Mouse (Mus musculus): ENCODE measurements around the gene D2hgdh.
"Not testable (repeated sequence)": the region's sequence is repeated elsewhere in the genome, so short reads cannot be mapped to it uniquely, and the experiment has no call there.

The D2hgdh gene

DNA sequence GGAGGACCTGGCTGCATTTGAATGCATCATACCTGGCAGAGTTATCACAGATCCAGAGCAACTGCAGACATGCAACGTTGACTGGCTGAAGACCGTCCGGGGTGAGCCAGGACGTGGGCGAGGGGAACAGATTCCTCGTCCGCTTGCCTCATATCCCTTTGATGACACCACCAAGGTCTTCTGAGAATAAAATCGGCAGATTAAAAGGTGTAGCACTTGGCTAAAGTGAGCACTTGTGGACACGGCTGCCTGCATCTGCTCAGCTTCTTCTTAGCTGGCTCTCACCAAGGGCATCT is 1.8 kb downstream of the D2hgdh start:
- no peak for DNase-seq (ENCODE audit: low read depth)

GRCm38 (mm10) chr1:93832754-93833360 is 8.1 kb downstream of the D2hgdh start:
- DNase-seq (ENCODE audit: low read depth), result not testable (repeated sequence)

GRCm38 (mm10) chr1:93834671-93835150 is 10.0 kb downstream of the D2hgdh start:
- DNase-seq (ENCODE audit: low read depth), result no peak

- no peak for DNase-seq (ENCODE audit: low read depth)
Observed at GRCm38 (mm10) chr1:93835211-93835610, 10.5 kb downstream of the D2hgdh start.

- no peak for DNase-seq (ENCODE audit: low read depth)
Observed at GRCm38 (mm10) chr1:93835876-93836531, 11.3 kb downstream of the D2hgdh start.

GRCm38 (mm10) chr1:93836532-93836913 is 11.8 kb downstream of the D2hgdh start:
- DNase-seq (ENCODE audit: low read depth), result no peak

DNA sequence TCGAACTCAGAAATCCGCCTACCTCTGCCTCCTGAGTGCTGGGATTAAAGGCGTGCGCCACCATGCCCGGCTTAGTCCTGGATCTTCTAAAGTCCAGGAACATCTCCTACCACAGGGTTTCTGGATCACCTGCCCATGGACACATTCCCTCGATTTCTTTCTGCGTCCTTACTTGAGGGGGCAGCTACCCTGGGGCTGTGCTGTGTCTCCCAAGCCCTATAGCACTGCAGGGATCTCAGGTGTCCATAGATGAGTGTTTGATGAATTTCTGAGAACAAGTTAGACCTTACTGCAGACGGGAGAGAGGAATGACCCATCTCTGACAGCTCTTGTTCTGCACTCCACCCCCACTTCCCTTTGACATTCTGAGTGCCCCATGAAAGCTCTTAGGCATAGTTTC is 12.6 kb downstream of the D2hgdh start:
- no peak for DNase-seq (ENCODE audit: low read depth)

- not testable (repeated sequence) for DNase-seq (ENCODE audit: low read depth)
Observed at GRCm38 (mm10) chr1:93838569-93838968, 13.9 kb downstream of the D2hgdh start.

- not testable (repeated sequence) for DNase-seq (ENCODE audit: low read depth)
Observed at GRCm38 (mm10) chr1:93845766-93846366, 21.2 kb downstream of the D2hgdh start.

DNA sequence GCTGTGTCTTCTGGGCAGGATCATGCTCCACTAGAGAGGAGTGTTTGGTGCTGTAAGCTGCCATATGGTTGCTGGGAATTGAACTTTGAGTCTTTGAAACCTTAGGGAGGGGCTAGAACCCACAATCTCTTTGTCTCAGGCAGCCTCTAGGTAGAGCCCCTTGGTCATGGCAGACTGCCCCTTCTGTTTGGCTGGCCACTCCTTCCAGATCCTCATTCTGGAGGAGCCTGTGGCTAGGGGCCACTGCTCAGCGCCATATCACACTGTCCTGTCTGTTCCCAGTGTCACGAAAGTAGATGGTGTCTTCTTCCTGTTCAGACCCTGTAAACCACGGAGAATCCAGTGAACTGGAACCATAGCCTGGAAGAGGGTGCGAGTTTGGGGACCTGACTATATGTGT is 31.1 kb downstream of the D2hgdh start:
- DNase-seq (ENCODE audit: low read depth), result not testable (repeated sequence)

DNA sequence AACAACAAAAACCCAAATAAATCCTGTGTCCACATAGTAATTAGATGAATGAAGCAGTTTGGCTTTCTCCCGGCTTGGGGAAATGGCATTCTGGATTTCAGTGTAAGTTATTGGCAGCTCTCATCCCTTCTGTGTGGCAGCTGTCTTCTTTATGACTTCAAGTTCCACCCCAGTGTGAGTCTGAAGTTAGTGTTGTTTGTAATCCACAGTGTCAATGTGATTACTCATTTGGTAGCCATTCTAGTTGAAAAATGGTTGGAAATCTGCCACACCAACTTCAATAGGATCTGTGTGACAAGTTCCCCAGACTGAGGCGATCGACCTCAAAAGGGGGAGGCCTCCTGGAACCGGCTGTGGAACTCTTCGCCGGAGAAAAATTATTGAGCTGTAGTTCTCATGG is 32.7 kb downstream of the D2hgdh start:
- no peak for DNase-seq (ENCODE audit: low read depth)

GRCm38 (mm10) chr1:93857991-93858390 is 33.3 kb downstream of the D2hgdh start:
- DNase-seq (ENCODE audit: low read depth), result no peak

DNA sequence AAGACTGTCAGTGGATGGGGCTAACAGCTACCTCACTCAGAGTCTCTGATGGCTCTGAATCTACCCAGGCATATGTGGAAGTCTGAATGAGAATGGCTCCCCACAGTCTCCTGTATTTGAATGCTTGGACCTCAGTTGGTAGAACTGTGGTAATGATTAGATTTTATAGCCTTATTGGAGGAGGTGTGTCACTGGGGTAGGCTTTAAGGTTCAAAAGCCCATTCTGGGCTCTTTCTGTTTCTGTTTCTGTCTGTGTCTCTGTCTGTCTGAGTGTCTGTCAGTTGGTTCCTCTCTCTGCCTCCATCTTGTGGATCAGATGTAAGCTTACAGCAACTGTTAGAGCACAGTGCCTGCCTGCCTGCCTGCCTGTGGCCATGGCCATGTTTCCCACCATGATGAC is 34.9 kb downstream of the D2hgdh start:
- no peak for DNase-seq (ENCODE audit: low read depth)

DNA sequence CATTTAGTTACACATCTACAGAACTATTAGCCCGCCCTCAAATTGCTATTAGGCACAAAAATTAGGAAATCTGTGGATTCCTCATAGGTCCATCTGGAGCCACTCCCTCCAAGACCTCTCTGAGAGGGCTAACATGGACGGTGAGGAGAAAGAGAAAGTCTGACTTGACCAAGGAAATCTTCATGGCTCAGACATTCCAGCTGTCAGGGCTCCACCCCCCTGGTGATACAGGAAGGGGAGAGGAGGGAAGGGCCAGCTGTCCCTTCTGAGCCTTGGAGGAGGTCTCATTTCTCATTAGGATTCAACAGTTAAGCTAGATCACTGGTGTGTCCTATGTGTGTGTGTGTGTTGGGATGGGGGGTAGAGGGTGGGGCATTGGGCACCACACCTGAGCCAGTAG is 36.3 kb downstream of the D2hgdh start, which contains the start of gene Gal3st2:
Gene Gal3st2, plus strand, starts transcription at position 259 of the 400 bp plus-strand sequence.
- DNase-seq (ENCODE audit: low read depth), result not testable (repeated sequence)

DNA sequence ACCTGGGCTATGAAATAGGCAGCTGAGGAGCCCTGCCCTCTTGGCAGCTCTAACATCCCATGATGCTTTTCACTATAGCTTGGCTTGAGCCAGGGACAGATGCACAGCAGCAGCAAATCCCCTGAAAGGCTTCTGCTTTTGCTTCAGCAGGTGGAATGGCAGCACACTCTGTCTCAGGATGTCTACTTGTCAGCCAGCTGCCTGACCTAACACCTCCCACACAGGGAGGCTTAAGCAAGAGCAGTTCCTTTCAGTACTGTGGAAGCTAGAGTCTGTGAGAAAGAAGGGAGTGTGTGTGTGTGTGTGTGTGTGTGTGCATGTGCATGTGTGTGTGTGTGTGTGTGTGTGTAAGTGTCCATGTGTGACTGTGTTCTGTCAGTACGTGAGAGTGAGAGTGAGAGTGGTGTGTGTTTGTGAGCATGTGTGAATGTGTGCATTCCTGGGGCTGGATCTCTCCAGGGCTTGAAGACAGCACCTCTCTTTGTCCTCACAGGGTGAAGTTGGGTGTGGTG is 46.9 kb downstream of the D2hgdh start:
- DNase-seq (ENCODE audit: low read depth), result not testable (repeated sequence)

GRCm38 (mm10) chr1:93874405-93874804 is 49.7 kb downstream of the D2hgdh start:
- not testable (repeated sequence) for DNase-seq (ENCODE audit: low read depth)

- DNase-seq (ENCODE audit: low read depth), result not testable (repeated sequence)
Observed at GRCm38 (mm10) chr1:93881778-93882177, 57.1 kb downstream of the D2hgdh start.

- not testable (repeated sequence) for DNase-seq (ENCODE audit: low read depth)
Observed at GRCm38 (mm10) chr1:93890936-93891335, 66.2 kb downstream of the D2hgdh start.

DNA sequence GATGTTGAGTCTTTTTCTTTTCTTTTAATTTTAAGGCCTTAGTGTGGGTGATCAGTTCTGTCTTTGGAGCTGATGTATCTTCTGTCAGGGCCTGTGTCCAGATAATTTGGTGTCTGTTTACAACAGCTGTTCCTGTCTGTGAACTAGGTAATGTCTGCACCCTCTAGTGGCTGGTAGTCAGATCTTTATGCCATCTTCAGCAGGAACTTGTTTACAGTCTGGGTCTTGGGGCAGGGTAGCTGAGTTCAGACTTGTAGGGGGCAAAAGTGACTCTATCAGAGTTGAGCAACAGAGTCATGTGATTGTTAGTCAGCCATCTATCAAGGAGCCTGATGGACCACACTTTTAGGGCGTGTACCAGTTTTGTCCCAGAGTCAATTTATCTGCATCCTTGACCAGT is 72.7 kb downstream of the D2hgdh start:
- DNase-seq (ENCODE audit: low read depth), result not testable (repeated sequence)

GRCm38 (mm10) chr1:93901291-93901690 is 76.6 kb downstream of the D2hgdh start:
- not testable (repeated sequence) for DNase-seq (ENCODE audit: low read depth)

Data from 416B (cell line).